Mouse (Mus musculus) hindbrain, embryonic 16.5 days (tissue): Measurements from ENCODE around the gene Opcml. TPM values are rescaled to one million over a fixed set of nuclear protein-coding genes. Genes with fewer than 3 reads are reported as not detected.

Experiments
- ATAC-seq: fragments of 200-750 bp; cut with Nextera tagmentation; 2 replicates; pipeline ENCODE4 v1.8.0; 2017; ENCODE audit warnings: moderate TSS enrichment, moderate library complexity
- H3K27ac ChIP-seq: fragments of 300-500 bp; sonication (generic); 2 replicates; pipeline ENCODE4 v1.5.1; 2014; ENCODE audit warnings: low read depth, mild to moderate bottlenecking, control low read depth, low read length, moderate library complexity
- H3K27me3 ChIP-seq: fragments of 300-500 bp; sonication (generic); replicated peaks from 2 replicates; pipeline ENCODE4 v1.6.1; 2014; ENCODE audit warnings: low read length; ENCODE audit not compliant: control insufficient read depth, insufficient read depth
- H3K36me3 ChIP-seq: fragments of 300-500 bp; sonication (generic); 2 replicates; pipeline ENCODE4 v1.6.1; 2014; ENCODE audit warnings: mild to moderate bottlenecking, low read length, moderate library complexity, mixed read lengths; ENCODE audit not compliant: control insufficient read depth, insufficient read depth
- H3K4me1 ChIP-seq: fragments of 300-500 bp; sonication (generic); 2 replicates; pipeline ENCODE4 v1.6.1; 2014; ENCODE audit warnings: low read depth, low read length; ENCODE audit not compliant: control insufficient read depth, insufficient read depth
- H3K4me2 ChIP-seq: fragments of 300-500 bp; sonication (generic); 2 replicates; pipeline ENCODE4 v1.6.1; 2014; ENCODE audit warnings: mild to moderate bottlenecking, low read length, control low read depth, moderate library complexity
- H3K4me3 ChIP-seq: fragments of 300-500 bp; sonication (generic); 2 replicates; pipeline ENCODE4 v1.5.1; 2014; ENCODE audit warnings: mild to moderate bottlenecking, low read length, control low read depth, moderate library complexity
- H3K9ac ChIP-seq: fragments of 300-500 bp; sonication (generic); 2 replicates; pipeline ENCODE4 v1.6.1; 2014; ENCODE audit warnings: low read depth, mild to moderate bottlenecking, control low read depth, low read length, moderate library complexity
- H3K9me3 ChIP-seq: fragments of 300-500 bp; sonication (generic); 2 replicates; pipeline ENCODE4 v1.6.1; 2014; ENCODE audit warnings: mild to moderate bottlenecking, low read length, moderate library complexity; ENCODE audit not compliant: control insufficient read depth
- WGBS: fragments of 180-500 bp; shearing (Covaris S2); extraction: QIAGEN DNeasy Blood & Tissue Kit; methylation state at CpG from one replicate; pipeline ENCODE4 v1.1.7; 2014; 5-methylcytosine and 5-hydroxymethylcytosine counted together
- polyA plus RNA-seq: library from polyadenylated mRNA; unstranded; fragments of >200 nt; fragmentation: Nextera tagmentation; extraction: Ambion mirVana; gene quantifications from 2 replicates; pipeline ENCODE4 v1.2.1, GENCODE M21; 2015

Gene Opcml
- polyA plus RNA-seq, 1 experiment from 2014 or later, result 61.4 TPM

- no peak overlapping the region for H3K4me3 ChIP-seq
- H3K4me1 ChIP-seq, result no peaks in the 10 kb centered on the region
- H3K4me2 ChIP-seq, result no peak overlapping the region
- H3K9me3 ChIP-seq, result no peaks in the 10 kb centered on the region
- no peaks in the 10 kb centered on the region for H3K36me3 ChIP-seq
- H3K27me3 ChIP-seq, result no peaks in the 10 kb centered on the region
- WGBS, result 55% methylated on average over 3 of the region's 3 CpGs
- peak; percentile 52; the same call in 1 of the 2 replicates for ATAC-seq
- H3K9ac ChIP-seq, result no peak overlapping the region
- no peak overlapping the region for H3K27ac ChIP-seq
Measured at GRCm38 (mm10) chr9:28357946-28358345, 567.4 kb downstream of the Opcml start.

- ATAC-seq, result no peak
- Histone ChIP-seq H3K36me3 (no peaks in the 10 kb centered on the region), H3K4me3 (no peak overlapping the region), H3K4me1 (no peaks in the 10 kb centered on the region), H3K9ac (no peak overlapping the region), H3K27ac (no peak overlapping the region), H3K27me3 (no peaks in the 10 kb centered on the region), H3K9me3 (no peaks in the 10 kb centered on the region), H3K4me2 (no peak overlapping the region)
- WGBS, result 80% methylated on average over 2 of the region's 2 CpGs
Measured at GRCm38 (mm10) chr9:28360691-28361090, 570.1 kb downstream of the Opcml start.

- H3K4me2 ChIP-seq, result 0 out of 2 replicates have a peak overlapping the region, but pooled peaks have one; percentile 10
- H3K27me3 ChIP-seq, result no peaks in the 10 kb centered on the region
- no peaks in the 10 kb centered on the region for H3K9me3 ChIP-seq
- no peaks in the 10 kb centered on the region for H3K36me3 ChIP-seq
- 45% methylated on average over 10 of the region's 10 CpGs for WGBS
- peak; percentile 91 for ATAC-seq
- peak overlapping the region; percentile 71 for H3K27ac ChIP-seq
- no peaks in the 10 kb centered on the region for H3K4me1 ChIP-seq
- no peak overlapping the region for H3K4me3 ChIP-seq
- H3K9ac ChIP-seq, result no peak overlapping the region
Measured at GRCm38 (mm10) chr9:28364473-28365159, 574.0 kb downstream of the Opcml start.

- peak overlapping the region; percentile 71 for H3K27ac ChIP-seq
- ATAC-seq, result peak; percentile 68
- H3K27me3 ChIP-seq, result no peaks in the 10 kb centered on the region
- H3K4me3 ChIP-seq, result no peak overlapping the region
- no peaks in the 10 kb centered on the region for H3K36me3 ChIP-seq
- H3K4me1 ChIP-seq, result no peaks in the 10 kb centered on the region
- no peak overlapping the region for H3K9ac ChIP-seq
- no peak overlapping the region for H3K4me2 ChIP-seq
- 31% methylated on average over 2 of the region's 2 CpGs for WGBS
- no peaks in the 10 kb centered on the region for H3K9me3 ChIP-seq
Measured at GRCm38 (mm10) chr9:28365160-28365473, 574.5 kb downstream of the Opcml start.

GRCm38 (mm10) chr9:28386527-28387175, 596.1 kb downstream of the Opcml start:
- no peak overlapping the region for H3K4me2 ChIP-seq
- peaks cover 5% of the 10 kb centered on the region for H3K4me1 ChIP-seq
- no peak for ATAC-seq
- H3K4me3 ChIP-seq, result no peak overlapping the region
- no peaks in the 10 kb centered on the region for H3K9me3 ChIP-seq
- H3K36me3 ChIP-seq, result no peaks in the 10 kb centered on the region
- WGBS, result 43% methylated on average over 5 of the region's 5 CpGs
- no peak overlapping the region for H3K9ac ChIP-seq
- no peaks in the 10 kb centered on the region for H3K27me3 ChIP-seq
- H3K27ac ChIP-seq, result no peak overlapping the region

GRCm38 (mm10) chr9:28395222-28395621, 604.6 kb downstream of the Opcml start:
- no peaks in the 10 kb centered on the region for H3K4me1 ChIP-seq
- H3K9me3 ChIP-seq, result no peaks in the 10 kb centered on the region
- no peak overlapping the region for H3K9ac ChIP-seq
- H3K27ac ChIP-seq, result no peak overlapping the region
- 58% methylated on average over 3 of the region's 3 CpGs for WGBS
- H3K27me3 ChIP-seq, result no peaks in the 10 kb centered on the region
- H3K36me3 ChIP-seq, result no peaks in the 10 kb centered on the region
- H3K4me2 ChIP-seq, result no peak overlapping the region
- H3K4me3 ChIP-seq, result no peak overlapping the region
- ATAC-seq, result no peak

- 91% methylated on average over 3 of the region's 3 CpGs for WGBS
- no peaks in the 10 kb centered on the region for H3K27me3 ChIP-seq
- H3K9me3 ChIP-seq, result no peaks in the 10 kb centered on the region
- no peaks in the 10 kb centered on the region for H3K36me3 ChIP-seq
- no peak overlapping the region for H3K27ac ChIP-seq
- ATAC-seq, result no peak
- H3K9ac ChIP-seq, result no peak overlapping the region
- no peak overlapping the region for H3K4me3 ChIP-seq
- no peaks in the 10 kb centered on the region for H3K4me1 ChIP-seq
- no peak overlapping the region for H3K4me2 ChIP-seq
Measured at GRCm38 (mm10) chr9:28395638-28396037, 605.1 kb downstream of the Opcml start.

- no peaks in the 10 kb centered on the region for H3K36me3 ChIP-seq
- no peaks in the 10 kb centered on the region for H3K9me3 ChIP-seq
- peak overlapping the region; percentile 75 for H3K9ac ChIP-seq
- H3K27me3 ChIP-seq, result no peaks in the 10 kb centered on the region
- peaks cover 10% of the 10 kb centered on the region for H3K4me1 ChIP-seq
- 1% methylated on average over 49 of the region's 56 CpGs for WGBS
- peak overlapping the region; percentile 98 for H3K4me2 ChIP-seq
- H3K27ac ChIP-seq, result peak overlapping the region; percentile 51; the same call in 1 of the 2 replicates
- ATAC-seq, result peak; percentile 85
- peak overlapping the region; percentile 68 for H3K4me3 ChIP-seq
Measured at GRCm38 (mm10) chr9:28402770-28403650, 612.4 kb downstream of the Opcml start.
